Mouse (Mus musculus) embryonic fibroblast, embryonic 13.5 days (primary cell): ENCODE data around the gene Olfr1259.

ENCODE experiments used
- CTCF ChIP-seq: IDR thresholded peaks from 2 replicates; pipeline ENCODE4 v1.5.1; 2011; ENCODE audit warnings: mild to moderate bottlenecking, control low read depth, low read length, moderate library complexity, borderline replicate concordance; ENCODE audit not compliant: insufficient read depth
- POLR2A ChIP-seq: IDR thresholded peaks from 2 replicates; pipeline ENCODE4 v1.6.1; 2011; ENCODE audit warnings: low read depth, mild to moderate bottlenecking, control low read depth, low read length, moderate library complexity

DNA sequence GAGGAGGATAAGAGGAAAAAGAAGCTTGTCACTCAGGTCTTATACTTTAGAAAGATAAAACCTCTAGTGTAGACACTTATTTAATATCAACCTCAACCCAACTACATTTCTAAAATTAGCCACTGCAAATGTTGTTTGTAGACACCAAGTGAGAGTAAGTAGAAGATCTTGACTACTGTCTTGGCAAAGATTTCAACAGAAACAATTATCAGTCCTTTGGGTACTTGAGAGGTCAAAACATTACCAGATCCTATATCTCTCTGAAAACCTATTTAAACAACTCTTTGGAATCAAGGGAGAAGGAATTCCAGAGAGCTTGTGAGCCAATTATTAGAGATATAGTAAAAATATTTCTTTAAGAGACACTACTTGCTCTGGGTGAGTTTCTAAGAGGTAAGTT lies 42.5 kb upstream of the Olfr1259 start, which contains the start of gene Olfr1261:
- TF ChIP-seq CTCF (no peak), POLR2A (no peak)
